ENCODE assay signal across 15 mouse cellular contexts in genomic region chr2:20761751-20762150, GRCm38 (mm10).
"Had no signal": no experiment of that assay in that cellular context is flagged by ENCODE, and none has a peak within 500 bp of the region (broad histone marks: within the 10 kb centered on the region; RNA-seq: fewer than 3 reads in every experiment).

No protein-coding gene starts in this region.

- H3K9me3 ChIP-seq: liver, embryonic 13.5 days; neural tube, embryonic 12.5 days; neural tube, embryonic 15.5 days had no signal

- H3K9ac ChIP-seq: liver, embryonic 13.5 days; neural tube, embryonic 12.5 days; neural tube, embryonic 15.5 days had no signal

- H3K4me2 ChIP-seq: liver, embryonic 13.5 days; neural tube, embryonic 12.5 days; neural tube, embryonic 15.5 days had no signal

- H3K27ac ChIP-seq: kidney, postnatal 0 days; left cerebral cortex, adult 2 months; liver, embryonic 13.5 days; neural tube, embryonic 12.5 days; neural tube, embryonic 15.5 days had no signal

- H3K4me3 ChIP-seq: left cerebral cortex, adult 2 months; liver, embryonic 13.5 days; neural tube, embryonic 12.5 days; neural tube, embryonic 15.5 days had no signal

- DNase-seq: kidney, adult 2 months; kidney, postnatal 36 days; layer of hippocampus, postnatal 36 days; liver, embryonic 13.5 days; lung, adult 2 months; lung, postnatal 14 days; lung, postnatal 4 days; retina, postnatal 1 day; right cerebral cortex, postnatal 25 days; thymus, adult 18-20 months; thymus, postnatal 36 days had no signal

- H3K4me1 ChIP-seq: liver, embryonic 13.5 days; neural tube, embryonic 12.5 days; neural tube, embryonic 15.5 days had no signal

- H3K36me3 ChIP-seq: liver, embryonic 13.5 days; neural tube, embryonic 12.5 days; neural tube, embryonic 15.5 days had no signal

- H3K27me3 ChIP-seq: liver, embryonic 13.5 days; neural tube, embryonic 12.5 days; neural tube, embryonic 15.5 days had no signal
